Mouse (Mus musculus) liver, embryonic 15.5 days (tissue): ENCODE measurements around the gene Coro6. TPM values are rescaled to one million over a fixed set of nuclear protein-coding genes. Genes with fewer than 3 reads are reported as not detected.

Experiments
- ATAC-seq: fragments of 200-750 bp; cut with Nextera tagmentation; 2 replicates; pipeline ENCODE4 v1.8.0; 2017; ENCODE audit warnings: moderate number of reproducible peaks, mild to moderate bottlenecking, moderate library complexity; ENCODE audit not compliant: insufficient read depth
- H3K27ac ChIP-seq: fragments of 300-500 bp; sonication (generic); replicated peaks from 2 replicates; pipeline ENCODE4 v1.5.1; 2015; ENCODE audit warnings: mild to moderate bottlenecking, inconsistent platforms
- H3K27me3 ChIP-seq: fragments of 300-500 bp; sonication (generic); 2 replicates; pipeline ENCODE4 v1.6.1; 2015; ENCODE audit warnings: mild to moderate bottlenecking, inconsistent platforms
- H3K36me3 ChIP-seq: fragments of 300-500 bp; sonication (generic); replicated peaks from 2 replicates; pipeline ENCODE4 v1.6.1; 2015; ENCODE audit warnings: moderate library complexity, mild to moderate bottlenecking, inconsistent platforms
- H3K4me1 ChIP-seq: fragments of 300-500 bp; sonication (generic); replicated peaks from 2 replicates; pipeline ENCODE4 v1.6.1; 2015; ENCODE audit warnings: inconsistent platforms
- H3K4me2 ChIP-seq: fragments of 300-500 bp; sonication (generic); 2 replicates; pipeline ENCODE4 v1.6.1; 2015; ENCODE audit warnings: moderate library complexity, mild to moderate bottlenecking, inconsistent platforms
- H3K4me3 ChIP-seq: fragments of 300-500 bp; sonication (generic); replicated peaks from 2 replicates; pipeline ENCODE4 v1.5.1; 2015; ENCODE audit warnings: mild to moderate bottlenecking, inconsistent platforms
- H3K9ac ChIP-seq: fragments of 300-500 bp; sonication (generic); 2 replicates; pipeline ENCODE4 v1.6.1; 2015; ENCODE audit warnings: moderate library complexity, mild to moderate bottlenecking, inconsistent platforms
- H3K9me3 ChIP-seq: fragments of 300-500 bp; sonication (generic); replicated peaks from 2 replicates; pipeline ENCODE4 v1.6.1; 2016; ENCODE audit warnings: inconsistent platforms
- WGBS: fragments of 180-500 bp; shearing (Covaris S2); methylation state at CpG from one replicate; pipeline ENCODE4 v1.1.7; 2015; ENCODE audit warnings: mixed read lengths; ENCODE audit not compliant: insufficient replicate concordance; 5-methylcytosine and 5-hydroxymethylcytosine counted together
- polyA plus RNA-seq: library from polyadenylated mRNA; unstranded; fragments of >200 nt; fragmentation: Nextera tagmentation; extraction: Ambion mirVana; gene quantifications from 2 replicates; pipeline ENCODE4 v1.2.1, GENCODE M21; 2015

Coro6 gene
- polyA plus RNA-seq, 1 experiment from 2014 or later = 0.35 TPM

DNA sequence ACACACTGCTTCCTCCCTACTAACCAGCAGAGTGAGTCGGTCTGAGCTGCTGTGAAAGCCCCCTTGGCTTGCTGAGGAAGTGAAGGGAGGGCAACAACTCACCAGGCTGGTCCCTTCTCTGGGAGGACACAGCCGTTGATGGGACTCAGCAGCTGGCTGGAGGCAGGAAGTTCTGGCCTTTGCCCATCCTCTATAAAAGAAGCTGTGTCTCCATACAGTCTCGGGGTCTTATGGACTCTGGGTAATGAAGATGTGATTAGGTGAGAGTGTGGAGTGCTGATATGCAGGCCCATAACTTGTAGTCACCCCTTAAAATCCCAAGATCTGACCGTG, 32.1 kb downstream of the Coro6 start:
- H3K9ac ChIP-seq = 0 out of 2 replicates have a peak overlapping the region, but pooled peaks have one; percentile 75
- no peaks in the 10 kb centered on the region for H3K9me3 ChIP-seq
- ATAC-seq = no peak
- peak overlapping the region; percentile 80 for H3K4me3 ChIP-seq
- 0 out of 2 replicates have a peak, but pooled peaks cover 1% of the 10 kb centered on the region for H3K36me3 ChIP-seq
- 13% methylated on average over 4 of the region's 4 CpGs for WGBS
- peaks cover 30% of the 10 kb centered on the region for H3K27me3 ChIP-seq
- peak overlapping the region; percentile 78 for H3K27ac ChIP-seq
- peak overlapping the region; percentile 93 for H3K4me2 ChIP-seq
- H3K4me1 ChIP-seq = peaks cover 82% of the 10 kb centered on the region

DNA sequence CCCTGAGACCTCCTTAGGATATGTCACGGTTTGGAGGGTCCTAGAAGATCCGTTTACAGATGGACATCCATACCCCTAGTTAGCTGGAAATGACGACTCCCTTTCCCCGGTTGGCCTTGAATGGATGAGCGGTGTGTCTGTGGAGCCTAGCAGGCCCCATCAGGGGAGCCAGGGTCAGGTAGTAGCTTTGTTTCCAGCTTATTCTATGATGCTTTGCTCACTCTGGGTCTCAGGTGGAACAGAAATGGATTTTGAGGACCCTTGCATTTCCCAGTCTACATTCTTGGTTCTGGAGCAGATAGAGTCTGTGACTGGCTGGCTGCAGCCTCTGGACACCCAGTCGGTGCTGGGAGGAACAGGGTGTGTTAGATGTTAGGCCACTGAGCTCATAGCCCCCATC, 32.6 kb downstream of the Coro6 start:
- H3K9ac ChIP-seq = no peak overlapping the region
- peaks cover 25% of the 10 kb centered on the region for H3K27me3 ChIP-seq
- peaks cover 6% of the 10 kb centered on the region for H3K36me3 ChIP-seq
- H3K27ac ChIP-seq = no peak overlapping the region
- ATAC-seq = no peak
- no peaks in the 10 kb centered on the region for H3K9me3 ChIP-seq
- WGBS = 74% methylated on average over 6 of the region's 6 CpGs
- peak overlapping the region; percentile 93 for H3K4me2 ChIP-seq
- H3K4me3 ChIP-seq = no peak overlapping the region
- H3K4me1 ChIP-seq = peaks cover 78% of the 10 kb centered on the region

DNA sequence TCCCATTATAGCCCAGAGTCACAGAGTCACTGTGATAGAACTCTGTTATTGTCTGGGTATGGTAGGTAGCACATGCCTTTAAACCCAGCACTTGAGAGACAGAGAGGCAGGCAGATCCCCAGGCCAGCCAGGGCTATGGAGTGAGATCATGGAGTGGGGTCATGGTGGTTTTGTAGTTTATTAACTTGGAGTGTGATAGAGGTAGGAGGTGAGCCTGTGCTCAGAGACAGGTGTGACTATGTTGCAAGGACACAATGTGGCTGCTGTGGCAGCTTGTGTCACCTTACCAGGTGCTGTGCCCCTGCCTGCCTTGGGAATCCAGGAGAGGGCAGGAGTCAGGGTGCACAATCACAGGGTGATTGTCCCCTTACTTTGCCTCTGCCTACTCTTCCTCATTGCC, 33.3 kb downstream of the Coro6 start:
- Histone ChIP-seq H3K4me2 (no peak overlapping the region), H3K4me3 (no peak overlapping the region), H3K4me1 (peaks cover 70% of the 10 kb centered on the region), H3K27ac (peak overlapping the region; percentile 7; the same call in 1 of the 2 replicates), H3K36me3 (peaks cover 13% of the 10 kb centered on the region), H3K9me3 (no peaks in the 10 kb centered on the region), H3K27me3 (peaks cover 18% of the 10 kb centered on the region), H3K9ac (no peak overlapping the region)
- no peak for ATAC-seq

DNA sequence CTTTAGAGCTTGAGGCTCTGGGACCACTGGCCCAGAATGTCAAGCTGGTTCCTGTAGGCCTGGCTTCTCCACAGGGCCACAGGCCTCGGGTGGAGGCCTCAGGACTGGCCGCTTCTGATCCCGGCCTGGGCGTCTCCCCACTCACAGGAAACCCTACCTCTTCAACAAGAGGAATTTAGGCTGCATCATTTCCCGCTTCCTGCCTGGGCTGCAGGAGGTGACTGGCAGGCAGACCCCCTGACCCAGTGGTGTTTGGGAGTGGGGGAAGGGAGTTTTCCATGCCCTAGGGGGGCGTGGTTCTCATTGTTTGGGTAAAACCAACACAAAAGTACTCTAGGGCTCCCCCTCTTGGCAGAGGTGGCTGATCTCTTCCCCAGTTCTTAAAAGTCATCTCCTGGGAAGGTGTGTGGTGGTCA, 35.1 kb downstream of the Coro6 start:
- no peak overlapping the region for H3K4me2 ChIP-seq
- ATAC-seq = no peak
- 0 out of 2 replicates have a peak, but pooled peaks cover 3% of the 10 kb centered on the region for H3K27me3 ChIP-seq
- H3K36me3 ChIP-seq = peaks cover 19% of the 10 kb centered on the region
- no peaks in the 10 kb centered on the region for H3K9me3 ChIP-seq
- WGBS = 45% methylated on average over 6 of the region's 6 CpGs
- no peak overlapping the region for H3K9ac ChIP-seq
- peaks cover 52% of the 10 kb centered on the region for H3K4me1 ChIP-seq
- H3K4me3 ChIP-seq = no peak overlapping the region
- 0 out of 2 replicates have a peak overlapping the region, but pooled peaks have one; percentile 29 for H3K27ac ChIP-seq

DNA sequence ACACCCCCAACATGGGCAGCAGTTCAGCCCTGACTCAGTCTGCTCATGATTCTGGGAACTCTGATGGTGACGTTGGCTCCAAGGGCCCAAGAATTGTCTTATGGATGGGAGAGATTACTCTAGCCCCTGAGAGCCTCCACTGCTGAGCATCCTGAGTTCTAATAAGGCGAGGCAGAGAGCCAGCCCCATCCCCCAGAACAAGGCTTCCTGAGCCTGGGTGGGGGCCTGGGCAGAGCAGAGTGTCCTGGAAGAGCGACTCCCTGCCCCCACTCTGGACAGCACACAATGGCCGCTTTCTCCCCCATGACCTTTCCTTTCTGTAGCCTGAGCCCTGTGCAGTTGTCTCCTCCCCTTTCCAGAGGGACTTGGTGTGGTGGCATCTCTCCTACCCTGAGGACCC, 35.6 kb downstream of the Coro6 start:
- ATAC-seq = no peak
- H3K27ac ChIP-seq = peak overlapping the region; percentile 41; the same call in 1 of the 2 replicates
- peaks cover 23% of the 10 kb centered on the region for H3K36me3 ChIP-seq
- H3K4me3 ChIP-seq = no peak overlapping the region
- WGBS = 81% methylated on average over 4 of the region's 4 CpGs
- H3K4me2 ChIP-seq = no peak overlapping the region
- peaks cover 47% of the 10 kb centered on the region for H3K4me1 ChIP-seq
- no peaks in the 10 kb centered on the region for H3K9me3 ChIP-seq
- 0 out of 2 replicates have a peak, but pooled peaks cover 3% of the 10 kb centered on the region for H3K27me3 ChIP-seq
- no peak overlapping the region for H3K9ac ChIP-seq

- Histone ChIP-seq H3K9ac (no peak overlapping the region), H3K27me3 (0 out of 2 replicates have a peak, but pooled peaks cover 3% of the 10 kb centered on the region), H3K4me3 (no peak overlapping the region), H3K4me1 (peaks cover 45% of the 10 kb centered on the region), H3K27ac (peak overlapping the region; percentile 41; the same call in 1 of the 2 replicates), H3K4me2 (no peak overlapping the region), H3K9me3 (no peaks in the 10 kb centered on the region), H3K36me3 (peaks cover 28% of the 10 kb centered on the region)
- ATAC-seq = no peak
- 80% methylated on average over 12 of the region's 12 CpGs for WGBS
These were observed 36.3 kb downstream of the Coro6 start for GRCm38 (mm10) chr11:77498261-77499139.

DNA sequence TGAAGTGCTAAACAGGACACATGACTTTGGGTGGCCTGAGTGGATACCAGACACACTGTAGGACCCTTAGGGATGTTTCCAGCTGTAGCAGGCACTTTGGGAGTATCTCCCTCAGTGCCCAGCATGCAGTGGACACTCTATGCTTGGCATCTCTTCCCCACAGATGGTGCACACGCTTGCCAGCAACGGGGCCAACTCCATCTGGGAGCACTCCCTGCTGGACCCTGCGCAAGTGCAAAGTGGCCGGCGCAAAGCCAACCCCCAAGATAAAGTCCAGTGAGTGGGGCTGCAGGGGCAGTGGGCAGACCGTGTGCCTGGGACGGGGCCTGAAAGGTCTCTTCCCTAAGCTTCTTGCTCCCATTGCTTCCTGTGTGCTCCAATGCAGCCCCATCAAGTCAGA, 37.1 kb downstream of the Coro6 start:
- WGBS = 84% methylated on average over 7 of the region's 7 CpGs

DNA sequence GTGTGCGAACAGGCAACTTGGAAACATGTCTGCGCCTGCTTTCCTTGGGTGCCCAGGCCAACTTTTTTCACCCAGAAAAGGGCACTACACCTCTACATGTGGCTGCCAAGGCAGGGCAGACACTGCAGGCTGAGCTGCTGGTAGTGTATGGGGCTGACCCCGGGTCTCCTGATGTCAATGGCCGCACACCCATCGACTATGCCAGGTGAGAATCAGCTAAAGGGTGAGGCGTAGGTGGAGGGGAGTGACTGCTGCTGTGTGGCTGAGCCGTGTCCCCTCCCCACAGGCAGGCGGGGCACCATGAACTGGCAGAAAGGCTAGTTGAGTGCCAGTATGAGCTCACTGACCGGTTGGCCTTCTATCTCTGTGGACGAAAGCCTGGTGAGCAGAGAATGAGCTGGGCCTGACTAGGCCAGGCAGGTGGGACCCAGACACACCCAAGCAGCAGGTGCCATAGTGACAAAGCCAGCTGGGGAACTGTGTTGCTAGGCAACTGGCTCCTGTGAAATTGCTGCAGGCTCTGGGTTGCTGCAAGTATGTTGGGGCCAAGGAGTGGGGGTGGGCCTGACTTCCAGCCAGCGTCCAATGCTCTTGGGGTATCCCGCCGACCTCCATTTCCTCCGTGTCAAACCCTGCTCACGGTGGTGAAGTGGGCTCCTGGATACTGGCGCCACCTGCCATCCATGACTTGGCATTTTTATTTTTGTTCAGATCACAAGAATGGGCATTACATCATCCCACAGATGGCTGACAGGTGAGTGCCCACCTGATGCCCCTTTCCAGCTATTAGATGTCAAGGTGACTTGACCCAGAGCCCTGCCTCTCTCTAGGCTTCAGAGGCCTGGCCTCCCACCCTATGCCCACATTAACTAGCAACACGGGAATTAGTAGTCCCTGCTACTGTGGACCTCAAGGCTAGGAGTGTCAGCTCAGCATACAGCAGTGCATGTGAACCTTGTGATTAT, 38.4 kb downstream of the Coro6 start:
- no peak overlapping the region for H3K27ac ChIP-seq
- H3K9me3 ChIP-seq = no peaks in the 10 kb centered on the region
- peaks cover 24% of the 10 kb centered on the region for H3K4me1 ChIP-seq
- no peak overlapping the region for H3K4me2 ChIP-seq
- 80% methylated on average over 17 of the region's 17 CpGs for WGBS
- H3K27me3 ChIP-seq = no peaks in the 10 kb centered on the region
- no peak overlapping the region for H3K9ac ChIP-seq
- ATAC-seq = no peak
- no peak overlapping the region for H3K4me3 ChIP-seq
- peaks cover 49% of the 10 kb centered on the region for H3K36me3 ChIP-seq

More for the DNA sequence above, 37.1 kb downstream of the Coro6 start:
- Histone ChIP-seq H3K27ac (no peak overlapping the region), H3K4me1 (peaks cover 37% of the 10 kb centered on the region), H3K9me3 (no peaks in the 10 kb centered on the region), H3K27me3 (no peaks in the 10 kb centered on the region), H3K9ac (no peak overlapping the region), H3K4me3 (no peak overlapping the region), H3K4me2 (no peak overlapping the region), H3K36me3 (peaks cover 36% of the 10 kb centered on the region)
- ATAC-seq = no peak

- no peak for ATAC-seq
- Histone ChIP-seq H3K9me3 (no peaks in the 10 kb centered on the region), H3K4me3 (no peak overlapping the region), H3K4me1 (peaks cover 16% of the 10 kb centered on the region), H3K9ac (no peak overlapping the region), H3K4me2 (no peak overlapping the region), H3K27me3 (no peaks in the 10 kb centered on the region), H3K27ac (no peak overlapping the region), H3K36me3 (peaks cover 56% of the 10 kb centered on the region)
- 17% methylated on average over 5 of the region's 5 CpGs for WGBS
These were observed 39.2 kb downstream of the Coro6 start for GRCm38 (mm10) chr11:77501392-77501791.

- peaks cover 61% of the 10 kb centered on the region for H3K36me3 ChIP-seq
- whole genome bisulfite sequencing = 79% methylated on average over 4 of the region's 4 CpGs
- no peak for ATAC-seq
- H3K4me1 ChIP-seq = peaks cover 13% of the 10 kb centered on the region
- no peaks in the 10 kb centered on the region for H3K9me3 ChIP-seq
- H3K9ac ChIP-seq = no peak overlapping the region
- H3K4me2 ChIP-seq = no peak overlapping the region
- H3K27me3 ChIP-seq = no peaks in the 10 kb centered on the region
- H3K4me3 ChIP-seq = no peak overlapping the region
- H3K27ac ChIP-seq = no peak overlapping the region
These were observed 39.8 kb downstream of the Coro6 start for GRCm38 (mm10) chr11:77501971-77502370.

DNA sequence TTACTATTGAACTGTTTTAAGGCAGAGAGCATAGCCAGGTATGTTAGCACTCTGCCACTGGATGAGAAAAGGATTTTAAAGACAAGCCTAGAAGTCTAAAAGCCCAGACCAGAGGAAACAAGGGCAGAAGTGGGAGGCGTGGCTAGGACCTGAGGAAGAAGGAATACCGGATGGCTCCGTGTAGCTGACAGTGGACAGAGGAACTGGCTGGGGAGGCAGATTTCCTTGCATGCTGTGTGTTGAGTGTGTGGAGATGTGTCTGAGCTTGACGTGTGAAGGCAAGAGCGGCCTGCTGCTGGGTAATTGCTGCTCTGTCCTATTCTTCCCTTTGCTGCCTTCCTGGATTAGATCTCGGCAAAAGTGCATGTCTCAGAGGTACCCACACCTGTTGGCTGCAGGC, 40.3 kb downstream of the Coro6 start:
- ATAC-seq = no peak
- H3K36me3 ChIP-seq = peaks cover 63% of the 10 kb centered on the region
- H3K4me2 ChIP-seq = no peak overlapping the region
- no peaks in the 10 kb centered on the region for H3K27me3 ChIP-seq
- H3K4me1 ChIP-seq = peaks cover 8% of the 10 kb centered on the region
- H3K9ac ChIP-seq = no peak overlapping the region
- no peak overlapping the region for H3K4me3 ChIP-seq
- 66% methylated on average over 6 of the region's 6 CpGs for WGBS
- no peaks in the 10 kb centered on the region for H3K9me3 ChIP-seq
- no peak overlapping the region for H3K27ac ChIP-seq
